Mouse (Mus musculus) thymus, adult 2 months (tissue): Measurements from ENCODE around the gene Dnpep.

Source experiments
- CTCF ChIP-seq: fragments of 200-500 bp; IDR thresholded peaks from 2 replicates; pipeline ENCODE4 v1.5.1; 2012; ENCODE audit warnings: mild to moderate bottlenecking, control low read depth, low read length, moderate library complexity, borderline replicate concordance; ENCODE audit not compliant: control insufficient read depth, poor library complexity, insufficient read depth; ENCODE audit errors: extremely low read depth
- POLR2A ChIP-seq: fragments of 200-500 bp; IDR thresholded peaks from 2 replicates; pipeline ENCODE4 v1.6.1; 2012; ENCODE audit warnings: mild to moderate bottlenecking, low read length, control low read depth, moderate library complexity; ENCODE audit not compliant: control insufficient read depth, poor library complexity, insufficient read depth; ENCODE audit errors: extremely low read depth

GRCm38 (mm10) chr1:75264091-75264880, 53.5 kb downstream of the Dnpep start, which contains the start of gene Ptprn:
- TF ChIP-seq POLR2A (no peak), CTCF (no peak)
